In the genomic region with DNA sequence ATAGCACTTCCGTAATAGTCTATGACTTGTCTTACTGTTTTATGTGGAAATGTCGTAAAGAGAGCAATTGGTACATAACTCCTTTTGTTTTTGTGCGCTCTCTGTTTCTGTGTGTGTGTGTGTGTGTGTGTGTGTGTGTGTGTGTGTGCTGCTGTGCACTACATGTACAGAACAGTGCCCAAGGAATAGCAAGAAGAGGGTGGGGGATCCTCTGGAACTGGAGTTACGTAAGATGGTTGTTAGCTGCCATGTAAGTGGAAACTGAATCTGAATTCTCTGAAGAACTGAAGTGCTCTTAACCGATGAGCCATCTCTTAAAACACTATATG, we compare ENCODE assay signal across 12 mouse cellular contexts. TPM values are rescaled to one million over a fixed set of nuclear protein-coding genes. Genes with fewer than 3 reads are reported as not detected.
DNase-seq lines count a peak whose midpoint lies in the region; ATAC-seq and TF ChIP-seq lines count a peak whose summit lies in the region.
"Had no signal": no experiment of that assay in that cellular context is flagged by ENCODE, and none has a peak within 500 bp of the region (broad histone marks: within the 10 kb centered on the region; RNA-seq: fewer than 3 reads in every experiment).

No protein-coding gene starts in this region.

- no peaks in the 10 kb centered on the region for H3K9me3 ChIP-seq in heart, embryonic 10.5 days
- H3K9me3 ChIP-seq in hindbrain, postnatal 0 days (ENCODE audit: low read length), result no peaks in the 10 kb centered on the region
- no peaks in the 10 kb centered on the region for H3K9me3 ChIP-seq in midbrain, embryonic 16.5 days (replicated peaks; ENCODE audit: control insufficient read depth, low read length, poor library complexity, severe bottlenecking)
- H3K9me3 ChIP-seq: heart, embryonic 15.5 days; limb, embryonic 13.5 days had no signal

- intact Hi-C loops in heart, adult 2 months (cut with DNase I), result loop anchor here (10.0 kb wide), 1 partner anchor 137 kb away; no protein-coding TSS in a partner anchor

- no peak for TF ChIP-seq EP300 in heart, adult 2 months (IDR thresholded peaks at IDR 0.05; ENCODE audit: insufficient read depth, low read depth, low read length)

- H3K79me2 ChIP-seq in heart, adult 2 months (replicated peaks; ENCODE audit: control insufficient read depth, insufficient read depth, low read length), result peaks cover 2% of the 10 kb centered on the region; the same call in 1 of the 2 replicates

- H3K36me3 ChIP-seq in heart, embryonic 10.5 days, result 0 out of 2 replicates have a peak, but pooled peaks cover 1% of the 10 kb centered on the region
- H3K36me3 ChIP-seq in heart, adult 2 months (ENCODE audit: control insufficient read depth, insufficient read depth, low read length), result no peaks in the 10 kb centered on the region; the same call in 1 of the 2 replicates
- H3K36me3 ChIP-seq in hindbrain, postnatal 0 days (ENCODE audit: insufficient read depth, low read length), result no peaks in the 10 kb centered on the region
- no peaks in the 10 kb centered on the region for H3K36me3 ChIP-seq in midbrain, embryonic 16.5 days (ENCODE audit: control insufficient read depth, insufficient read depth, low read length)
- H3K36me3 ChIP-seq: heart, embryonic 15.5 days; limb, embryonic 13.5 days had no signal

- H3K27me3 ChIP-seq in heart, embryonic 10.5 days (ENCODE audit: insufficient read depth, poor library complexity, severe bottlenecking), result no peaks in the 10 kb centered on the region
- no peaks in the 10 kb centered on the region for H3K27me3 ChIP-seq in heart, adult 2 months (ENCODE audit: control insufficient read depth, insufficient read depth, low read length)
- no peaks in the 10 kb centered on the region for H3K27me3 ChIP-seq in hindbrain, postnatal 0 days (ENCODE audit: insufficient read depth, low read length)
- no peaks in the 10 kb centered on the region for H3K27me3 ChIP-seq in midbrain, embryonic 16.5 days (ENCODE audit: control insufficient read depth, insufficient read depth, low read depth, low read length)
- H3K27me3 ChIP-seq: heart, embryonic 15.5 days; limb, embryonic 13.5 days had no signal

- TF ChIP-seq POLR2A in heart, adult 2 months (IDR thresholded peaks at IDR 0.05; ENCODE audit: insufficient read depth, low read depth, low read length), result no peak
- TF ChIP-seq POLR2A in bone marrow, adult 2 months (IDR thresholded peaks at IDR 0.05; ENCODE audit: borderline replicate concordance, control insufficient read depth, low read depth, low read length), result no peak

- peak overlapping the region; percentile 100; the same call in 1 of the 2 replicates for H3K27ac ChIP-seq in heart, embryonic 10.5 days
- no peak overlapping the region for H3K27ac ChIP-seq in heart, adult 2 months
- H3K27ac ChIP-seq in bone marrow, adult 2 months (ENCODE audit: control insufficient read depth, insufficient read depth, low read depth, low read length, poor library complexity), result peak overlapping the region; percentile 64; the same call in 1 of the 2 replicates
- H3K27ac ChIP-seq in hindbrain, postnatal 0 days, result peak overlapping the region; percentile 96; the same call in 1 of the 2 replicates
- peak overlapping the region; percentile 99 for H3K27ac ChIP-seq in midbrain, embryonic 16.5 days (ENCODE audit: low read length)

- peaks cover 18% of the 10 kb centered on the region for H3K4me1 ChIP-seq in heart, embryonic 10.5 days
- no peaks in the 10 kb centered on the region for H3K4me1 ChIP-seq in heart, adult 2 months (ENCODE audit: control insufficient read depth, insufficient read depth, low read length)
- H3K4me1 ChIP-seq in bone marrow, adult 2 months (ENCODE audit: control insufficient read depth, insufficient read depth, low read length), result no peaks in the 10 kb centered on the region; the same call in 1 of the 2 replicates
- H3K4me1 ChIP-seq in hindbrain, postnatal 0 days (ENCODE audit: insufficient read depth, low read length), result peaks cover 16% of the 10 kb centered on the region; the same call in 1 of the 2 replicates
- peaks cover 32% of the 10 kb centered on the region for H3K4me1 ChIP-seq in midbrain, embryonic 16.5 days (ENCODE audit: control insufficient read depth, insufficient read depth, low read length)

- ATAC-seq in hindbrain, postnatal 0 days, result no peak
- no peak for ATAC-seq in midbrain, embryonic 16.5 days

- no peak overlapping the region for H3K4me3 ChIP-seq in heart, embryonic 10.5 days
- H3K4me3 ChIP-seq in heart, adult 2 months, result no peak overlapping the region
- H3K4me3 ChIP-seq in bone marrow, adult 2 months (replicated peaks; ENCODE audit: control insufficient read depth, low read depth, low read length), result no peak overlapping the region
- no peak overlapping the region for H3K4me3 ChIP-seq in hindbrain, postnatal 0 days (ENCODE audit: low read length)
- no peak overlapping the region for H3K4me3 ChIP-seq in midbrain, embryonic 16.5 days (ENCODE audit: low read depth, low read length)

- H3K9ac ChIP-seq in heart, adult 2 months (ENCODE audit: low read depth, low read length), result no peak overlapping the region
- no peak overlapping the region for H3K9ac ChIP-seq in hindbrain, postnatal 0 days (replicated peaks; ENCODE audit: low read length)
- no peak overlapping the region for H3K9ac ChIP-seq in midbrain, embryonic 16.5 days (ENCODE audit: low read depth, low read length)

- no peak for DNase-seq in heart, embryonic 10.5 days (ENCODE audit: low spot score)
- DNase-seq in heart, adult 2 months, result no peak
- no peak for DNase-seq in hindbrain, postnatal 0 days (ENCODE audit: low spot score)
- no peak for DNase-seq in ovary, adult 18-20 months (ENCODE audit: low spot score)
- DNase-seq in spleen, postnatal 14 days (ENCODE audit: low spot score in 2 of 2), result no peak
- no peak for DNase-seq in ovary, postnatal 36 days (ENCODE audit: low spot score)
- DNase-seq: adrenal gland, postnatal 36 days; thymus, adult 2 months had no signal

- no peak overlapping the region for H3K4me2 ChIP-seq in hindbrain, postnatal 0 days (ENCODE audit: low read depth, low read length)
- no peak overlapping the region for H3K4me2 ChIP-seq in midbrain, embryonic 16.5 days (ENCODE audit: low read length)

- TF ChIP-seq CTCF in heart, adult 2 months (IDR thresholded peaks at IDR 0.05), result no peak
- no peak for TF ChIP-seq CTCF in bone marrow, adult 2 months (IDR thresholded peaks at IDR 0.05; ENCODE audit: control insufficient read depth, insufficient read depth, low read length)
- no peak for TF ChIP-seq CTCF in hindbrain, postnatal 0 days (IDR thresholded peaks at IDR 0.05; ENCODE audit: low read depth)

- 94% methylated on average over 5 of the region's 5 CpGs for WGBS in heart, embryonic 10.5 days
- WGBS in heart, adult 2 months, result 95% methylated on average over 5 of the region's 5 CpGs
- 44% methylated on average over 5 of the region's 5 CpGs for WGBS in bone marrow, adult 2 months
- WGBS in hindbrain, postnatal 0 days, result 85% methylated on average over 5 of the region's 5 CpGs
- 91% methylated on average over 5 of the region's 5 CpGs for WGBS in midbrain, embryonic 16.5 days

RNA-seq across cellular contexts. Expression of a gene that starts 1.1 kb away (rescaled TPM):
- polyA plus RNA-seq in heart, embryonic 10.5 days (2016; fragmentation: Nextera tagmentation; extraction: Ambion mirVana), result 72.0 and 75.7 TPM in 2 replicates
- total RNA-seq in heart, adult 2 months (2021), result 10 to 100 TPM in 1 of 2 experiments, 1 to 10 TPM in 1; 8.4 to 10.0 TPM
- 2.7 and 4.6 TPM in 2 replicates for polyA plus RNA-seq in heart, adult 2 months (2012; rRNA removed)
- 12.8 and 16.2 TPM in 2 replicates for polyA plus RNA-seq in bone marrow, adult 2 months (2011; ENCODE audit: insufficient read depth, insufficient read length, low replicate concordance, missing spikeins)
- total RNA-seq in hindbrain, postnatal 0 days (2014; rRNA removed), result 121 and 145 TPM in 2 replicates
- polyA plus RNA-seq in hindbrain, postnatal 0 days (2015; fragmentation: Nextera tagmentation; extraction: Ambion mirVana), result 107 and 111 TPM in 2 replicates
- 240 TPM in 2 replicates for polyA plus RNA-seq in midbrain, embryonic 16.5 days (2015; fragmentation: Nextera tagmentation; extraction: Ambion mirVana)
